Mouse (Mus musculus) ZHBTc4 (cell line): Measurements from ENCODE around the gene Gnptg.
A peak's percentile ranks its signal among the peaks of the same experiment; 100 is the strongest.

Source experiments
- DNase-seq: peaks from one replicate; pipeline ENCODE4 v3.0.0-alpha.2; 2011; ENCODE audit warnings: low read depth, low spot score

The Gnptg gene

DNA sequence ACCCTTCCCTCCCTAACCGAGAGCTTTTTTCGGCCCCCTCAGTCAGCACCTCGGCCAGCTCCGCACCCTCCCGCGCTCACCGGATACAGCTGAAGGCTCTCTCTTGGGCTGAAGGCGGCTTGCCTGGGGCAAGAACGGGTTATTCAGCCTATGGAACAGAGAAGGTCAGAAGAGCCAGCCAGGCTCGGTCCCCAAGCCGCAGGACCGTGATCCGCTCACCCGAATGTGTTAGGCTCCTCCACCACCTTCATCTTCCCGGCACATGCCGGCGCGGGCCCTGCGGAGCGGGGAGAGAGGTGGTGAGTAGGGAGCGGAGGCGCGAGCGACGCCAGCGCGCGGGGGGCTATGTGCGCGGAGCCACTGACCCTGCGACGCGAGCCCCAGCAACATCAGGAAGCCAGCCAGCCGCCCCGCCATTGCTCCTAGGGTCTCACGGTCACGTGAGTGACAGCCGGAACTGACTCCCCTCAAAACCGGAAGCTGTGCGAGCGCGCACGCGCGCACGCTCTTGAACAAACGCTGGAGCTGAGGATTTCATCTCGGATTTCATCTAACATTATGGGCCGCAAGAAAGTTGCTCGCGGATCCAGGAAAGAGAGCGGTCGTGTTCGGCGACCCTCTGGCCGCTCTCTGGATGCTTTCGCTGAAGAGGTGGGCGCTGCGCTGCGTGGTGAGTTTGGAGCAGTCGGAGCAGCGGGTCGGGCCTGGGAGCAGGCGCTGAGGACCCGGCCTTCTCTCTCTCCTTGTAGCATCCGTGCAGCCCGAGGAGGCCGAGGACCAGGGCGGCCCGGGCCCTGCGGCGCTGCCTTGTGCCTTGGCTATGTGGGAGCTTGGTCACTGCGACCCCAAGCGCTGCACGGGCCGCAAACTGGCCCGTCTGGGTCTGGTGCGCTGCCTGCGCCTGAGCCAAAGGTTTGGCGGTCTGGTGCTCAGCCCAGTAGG is at the start of gene Gnptg, which contains the start of gene Tsr3:
Gene Gnptg (minus strand): TSS at position 430 of the 942 bp plus-strand sequence.
Gene Tsr3 (plus strand): TSS at position 476 of the 942 bp plus-strand sequence.
- DNase-seq, result peak; percentile 96

DNA sequence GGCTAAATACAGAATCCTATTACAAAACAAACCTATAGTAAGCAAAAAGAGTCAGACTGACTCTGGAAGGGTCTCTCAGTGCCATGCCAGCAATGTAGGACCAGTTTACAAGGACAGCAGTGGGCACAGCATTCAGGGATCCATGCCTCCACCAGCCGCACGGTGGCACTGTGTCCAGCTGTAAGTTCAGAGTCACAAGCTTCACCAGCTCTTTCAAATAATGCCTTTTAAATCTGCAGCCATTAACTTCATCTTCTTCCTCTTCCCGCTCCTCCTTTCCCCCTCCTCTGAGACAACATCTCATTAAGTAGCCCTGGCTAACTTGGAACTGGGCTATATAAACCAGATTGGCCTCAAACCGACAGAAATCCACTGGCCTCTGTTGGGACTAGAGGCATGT is 48.9 kb upstream of the Gnptg start:
- DNase-seq, result peak; percentile 70

DNA sequence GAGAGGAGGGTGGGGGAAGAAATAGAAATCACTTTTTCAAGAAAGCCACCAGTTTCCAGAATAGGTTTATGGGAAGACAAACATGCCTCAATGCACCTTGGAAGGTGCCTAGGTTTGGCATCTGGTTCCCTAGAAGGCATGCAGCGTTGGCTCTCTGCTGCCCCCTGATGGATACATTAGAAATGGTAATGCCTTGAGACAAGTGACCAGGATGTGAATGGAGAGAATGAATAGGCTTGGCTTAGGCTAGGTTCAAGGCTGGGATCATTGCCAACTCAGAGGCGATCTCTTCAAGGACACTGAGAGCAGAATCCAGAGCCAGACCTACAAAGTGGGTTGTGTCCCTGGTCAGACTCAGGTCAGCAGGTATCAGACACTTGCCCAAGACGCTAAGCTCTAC is 45.1 kb upstream of the Gnptg start:
- DNase-seq, result peak; percentile 91

DNA sequence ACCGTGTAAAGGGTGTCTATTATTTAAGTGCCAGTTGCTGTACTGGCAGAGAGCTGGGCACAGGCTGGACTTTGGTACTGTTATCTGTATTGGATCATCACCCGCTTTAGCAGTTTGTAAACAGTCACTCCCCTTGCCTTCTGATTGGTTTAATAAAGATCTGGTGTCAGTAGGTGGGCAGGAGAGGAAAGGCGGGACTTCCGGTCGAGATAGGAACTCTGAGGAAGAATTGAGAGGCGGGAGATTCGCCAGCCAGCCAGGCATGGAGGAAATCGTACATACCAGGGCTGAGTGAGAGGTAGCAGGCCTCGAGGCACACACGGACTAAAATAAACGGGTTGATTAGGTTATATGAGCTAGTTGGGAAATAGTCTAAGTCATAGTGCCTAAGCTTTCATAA is 42.2 kb upstream of the Gnptg start:
- DNase-seq, result peak; percentile 93

DNA sequence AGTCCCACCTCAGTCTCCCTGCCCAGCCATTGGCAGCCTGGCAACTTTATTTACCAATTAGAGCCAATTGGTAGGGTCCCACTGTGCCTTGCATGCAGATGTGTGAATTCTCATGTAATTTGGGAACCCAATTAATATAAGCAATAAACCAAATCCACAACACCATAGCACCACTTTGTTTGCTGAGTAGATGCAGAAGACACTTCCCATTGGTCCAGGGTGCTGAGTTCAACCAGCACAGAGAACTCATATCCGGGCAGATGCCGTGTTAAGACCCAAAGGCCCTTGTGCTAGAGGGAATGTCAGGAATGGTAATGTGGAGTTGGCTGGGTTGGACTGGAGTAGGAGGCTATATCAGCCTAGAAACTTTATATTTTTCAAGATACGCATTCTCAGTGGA is 35.9 kb upstream of the Gnptg start:
- DNase-seq, result no peak

DNA sequence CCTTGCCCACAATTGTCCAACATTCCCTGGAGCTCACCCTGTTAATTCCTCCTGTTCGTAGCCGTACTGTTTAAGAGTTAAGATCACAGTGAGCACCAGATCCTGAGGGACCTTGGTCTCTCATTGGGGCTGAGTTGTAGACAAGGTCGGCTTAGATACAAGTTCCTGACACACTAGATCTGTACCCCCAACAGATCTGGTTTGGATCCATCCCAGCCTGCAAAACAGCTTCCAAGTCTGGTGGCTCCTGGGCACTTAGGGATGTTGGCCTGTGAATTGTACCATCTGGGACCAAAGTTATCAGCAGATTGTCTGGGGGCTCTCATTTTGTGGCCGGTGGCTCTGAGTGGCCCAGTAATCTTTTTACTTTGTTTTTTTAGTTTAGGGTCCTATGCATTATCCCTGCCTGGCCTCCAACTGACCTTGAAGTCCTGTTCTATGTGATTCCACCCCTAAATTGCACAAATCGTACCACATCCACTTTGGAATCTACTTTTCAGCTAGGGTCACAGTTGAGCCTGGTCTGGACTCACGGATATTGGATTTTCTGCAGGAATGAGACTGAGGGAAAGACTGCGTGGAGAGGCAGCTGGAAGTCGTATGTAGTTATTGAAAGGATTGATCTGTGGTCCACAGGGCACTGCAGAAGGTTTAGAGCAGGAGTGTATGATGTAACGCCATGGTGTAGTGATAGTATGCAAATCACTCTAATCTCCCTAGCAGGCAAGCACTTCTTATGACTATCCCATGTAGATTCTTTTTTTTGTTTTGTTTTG is 34.8 kb upstream of the Gnptg start, which contains the start of gene Ube2i:
Gene Ube2i (minus strand): TSS at position 52 of the 776 bp plus-strand sequence.
- no peak for DNase-seq

DNA sequence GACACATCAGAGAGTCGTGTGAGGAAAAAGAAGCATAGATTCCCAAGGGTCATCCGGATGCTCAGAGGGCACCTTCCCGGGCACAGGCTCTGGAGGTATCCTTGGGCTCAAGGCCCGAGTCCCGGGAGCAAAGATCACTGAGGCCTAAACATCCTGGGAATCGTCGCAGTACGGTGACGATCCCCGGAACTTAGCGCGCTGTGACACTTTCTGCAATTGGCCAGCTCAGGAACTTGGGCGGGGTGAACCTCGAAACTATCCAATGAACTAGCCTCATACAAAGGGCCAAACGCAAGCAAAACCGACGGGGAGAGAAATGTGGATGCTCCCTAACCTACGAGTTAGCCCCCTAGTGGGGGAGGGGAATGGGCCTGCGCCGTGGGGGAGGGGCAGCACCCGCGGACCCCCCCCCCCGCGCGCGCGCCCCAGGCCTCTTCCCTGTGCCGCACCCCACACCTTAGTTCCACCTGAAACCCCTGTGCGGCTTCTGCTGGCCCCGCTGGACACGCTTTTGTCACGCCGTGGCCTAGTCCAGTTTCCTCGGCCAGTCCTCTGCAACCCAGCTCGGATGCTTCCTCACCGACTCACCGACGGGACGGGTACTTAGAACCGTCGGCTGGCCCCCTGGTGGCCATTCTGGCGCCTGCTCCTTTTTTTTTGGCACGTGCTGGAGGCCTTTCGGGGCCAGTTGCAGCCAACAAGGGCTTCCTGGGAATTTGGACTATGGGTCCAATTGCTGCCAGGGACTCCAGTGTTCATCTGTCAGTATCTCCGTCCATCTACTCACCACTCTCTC is 34.0 kb upstream of the Gnptg start:
- DNase-seq, result peak; percentile 98

DNA sequence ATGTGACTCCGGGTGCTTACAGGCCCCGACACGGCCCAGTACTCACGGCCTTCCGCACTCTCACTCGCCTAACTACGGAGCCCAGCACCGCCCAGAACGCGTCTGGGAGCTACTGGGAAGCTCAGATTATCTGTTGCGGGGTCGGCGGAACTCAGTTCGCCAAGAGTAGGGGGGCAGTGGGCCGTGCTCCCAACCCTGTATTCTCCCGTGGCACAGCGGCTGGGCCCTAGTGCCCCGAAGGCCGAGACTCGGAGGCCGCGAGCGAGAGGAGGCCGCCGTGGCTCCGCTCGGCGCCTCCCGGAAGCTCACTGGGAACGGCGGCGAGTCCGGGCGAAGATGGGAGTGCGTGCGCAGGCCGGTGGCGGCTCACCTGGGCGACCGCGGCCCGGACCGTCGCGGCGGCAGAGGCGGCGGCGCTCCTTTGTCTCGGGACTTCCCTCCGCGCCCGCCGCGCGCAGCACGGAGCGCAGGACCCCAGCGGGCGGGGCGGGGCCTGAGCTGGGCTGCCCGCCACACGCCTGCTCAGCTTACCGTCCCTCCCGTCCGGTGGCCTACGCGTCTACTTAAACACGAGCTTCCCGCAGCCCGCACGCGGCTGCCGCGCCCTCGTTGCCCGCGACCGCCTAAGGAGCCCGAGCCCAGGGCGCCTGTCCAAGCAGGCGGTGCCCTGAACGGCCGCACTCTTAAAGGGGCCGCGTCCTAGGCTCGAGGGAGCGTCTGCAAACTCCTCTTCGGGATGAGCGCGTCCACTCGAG is 33.2 kb upstream of the Gnptg start:
- DNase-seq, result peak; percentile 94

DNA sequence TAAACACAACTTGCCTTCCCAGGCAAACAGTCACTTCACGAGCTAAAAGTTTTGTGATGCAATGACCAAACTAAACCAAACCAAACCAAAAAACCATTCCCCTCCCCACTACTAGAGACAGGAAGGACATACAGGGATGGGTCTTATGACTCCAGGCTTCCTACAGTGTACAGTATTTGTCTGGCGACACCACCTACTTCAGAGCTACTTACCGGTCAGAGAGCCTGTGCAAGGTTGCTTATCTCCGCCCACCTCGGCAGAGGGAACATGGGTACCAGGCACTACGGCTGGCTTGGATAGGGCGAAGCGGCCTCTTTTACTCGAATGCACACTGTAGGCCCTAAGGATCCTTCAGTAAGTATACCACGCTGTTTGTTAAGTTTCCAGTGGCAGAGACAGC is 32.4 kb upstream of the Gnptg start:
- peak; percentile 70 for DNase-seq

DNA sequence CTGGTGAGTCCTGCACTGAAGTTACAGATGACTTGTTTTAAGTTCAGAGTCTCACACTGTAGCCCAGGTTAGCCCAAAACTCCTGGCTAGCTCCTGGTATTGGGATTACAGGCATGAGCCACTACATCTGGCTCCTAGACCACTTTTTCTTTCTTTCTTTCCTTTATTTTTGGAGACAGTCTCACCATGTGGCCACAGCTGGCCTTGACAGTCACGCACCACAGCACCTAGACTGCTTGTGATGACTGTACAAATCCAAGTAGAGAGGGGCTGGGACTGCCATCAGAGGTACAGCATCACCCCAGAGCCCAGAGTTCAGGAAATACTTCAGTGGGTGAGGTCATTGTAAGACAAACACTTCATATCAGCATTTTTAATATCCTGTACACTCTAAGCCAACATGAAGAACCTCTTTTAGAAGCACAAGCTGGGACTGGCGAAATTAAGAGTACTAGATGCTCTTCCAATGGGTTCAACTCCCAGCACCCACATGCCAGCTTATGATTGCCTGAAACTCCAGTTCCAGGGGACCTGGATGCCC is 30.9 kb upstream of the Gnptg start:
- DNase-seq, result no peak

DNA sequence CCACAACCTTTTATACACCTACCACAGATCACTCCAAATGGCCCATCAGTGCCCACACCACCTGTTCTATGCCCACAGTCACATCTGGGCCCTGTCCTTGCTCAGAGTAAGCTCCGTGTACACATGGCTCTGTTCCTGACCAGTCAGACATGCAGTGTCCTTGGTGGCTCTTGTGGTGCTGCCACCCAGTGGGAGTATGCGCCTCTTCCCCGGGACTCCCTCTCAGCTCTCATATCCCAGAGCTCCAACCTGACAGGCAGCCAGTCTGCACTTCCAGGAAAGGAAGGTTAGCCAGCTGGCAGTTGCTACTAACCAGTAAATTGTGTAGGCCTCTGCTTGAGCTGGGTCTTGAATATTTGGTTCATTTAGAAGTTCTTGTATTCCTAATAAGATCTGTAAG is 24.5 kb upstream of the Gnptg start:
- peak; percentile 54 for DNase-seq

DNA sequence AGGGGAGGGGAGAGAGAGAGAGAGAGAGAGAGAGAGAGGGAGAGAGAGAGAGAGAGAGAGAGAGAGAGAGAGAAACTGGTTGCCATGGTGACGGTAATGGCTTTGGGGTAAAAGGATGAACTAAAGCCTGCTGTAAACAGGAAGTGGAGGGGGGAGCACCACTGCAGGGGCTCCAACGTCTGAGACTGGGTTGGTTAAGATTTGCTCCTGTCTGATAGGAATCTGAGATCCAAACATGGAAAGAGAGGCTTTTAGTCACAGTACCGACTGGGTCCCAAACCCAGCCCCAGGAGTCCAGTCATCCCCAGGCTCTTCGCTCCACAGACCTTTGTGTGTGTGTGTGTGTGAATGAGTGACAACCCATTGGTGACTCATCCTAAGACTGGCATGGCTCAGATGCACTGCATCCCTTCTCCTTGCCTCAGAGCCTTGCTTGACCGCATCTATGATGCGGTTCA is 17.9 kb upstream of the Gnptg start:
- DNase-seq, result no peak

DNA sequence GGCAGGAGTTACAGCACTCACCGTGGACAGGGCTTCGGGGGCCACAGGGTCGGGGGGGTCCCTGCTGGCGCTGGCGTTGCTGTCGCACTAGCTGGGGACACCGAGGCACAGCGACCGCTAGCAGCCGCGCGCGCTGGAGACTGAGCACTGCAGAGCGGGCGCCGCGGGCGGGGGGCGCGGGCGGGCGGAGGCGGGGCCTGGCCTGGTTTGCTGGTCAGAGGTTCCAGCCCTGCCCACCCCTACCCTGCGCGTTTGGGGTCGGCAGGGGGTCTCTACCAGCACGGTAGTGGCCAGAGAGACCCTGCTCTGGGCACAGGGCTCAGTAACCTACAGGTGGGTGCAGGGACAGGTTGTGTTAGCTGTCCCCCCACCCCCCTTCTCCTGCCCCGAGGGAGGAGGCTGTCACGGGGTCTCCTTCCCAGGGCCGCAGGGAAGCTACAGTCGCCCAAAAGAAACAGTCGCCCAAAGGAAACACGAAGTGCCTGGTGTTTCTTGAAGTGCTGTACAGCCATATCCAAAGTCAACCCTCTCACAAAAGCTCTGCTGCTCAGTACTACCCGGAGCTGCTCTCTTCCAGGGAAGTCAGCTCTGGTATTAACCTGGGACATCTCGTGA is 16.3 kb upstream of the Gnptg start, which contains the start of gene Baiap3:
Gene Baiap3 (minus strand): TSS at position 225 of the 615 bp plus-strand sequence.
- DNase-seq, result peak; percentile 46

DNA sequence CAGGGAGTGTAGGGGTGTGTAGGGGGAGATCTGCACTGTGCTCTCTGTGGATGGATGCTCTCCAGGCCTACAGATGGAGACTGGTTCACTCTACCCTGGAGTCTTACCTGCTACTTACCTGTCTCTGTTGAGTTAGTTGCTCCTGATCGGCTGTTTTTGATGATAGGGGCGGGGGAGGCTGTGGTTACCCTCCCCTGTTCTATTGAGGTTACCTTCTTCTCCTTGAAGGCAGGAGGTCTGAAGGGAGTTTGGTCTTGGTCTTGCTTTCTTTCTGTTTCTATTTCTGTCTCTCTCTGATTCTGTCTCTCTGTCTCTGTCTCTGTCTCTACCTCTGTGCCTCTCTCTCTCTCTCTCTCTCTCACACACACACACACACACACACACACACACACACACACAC is 15.2 kb upstream of the Gnptg start:
- DNase-seq, result no peak

DNA sequence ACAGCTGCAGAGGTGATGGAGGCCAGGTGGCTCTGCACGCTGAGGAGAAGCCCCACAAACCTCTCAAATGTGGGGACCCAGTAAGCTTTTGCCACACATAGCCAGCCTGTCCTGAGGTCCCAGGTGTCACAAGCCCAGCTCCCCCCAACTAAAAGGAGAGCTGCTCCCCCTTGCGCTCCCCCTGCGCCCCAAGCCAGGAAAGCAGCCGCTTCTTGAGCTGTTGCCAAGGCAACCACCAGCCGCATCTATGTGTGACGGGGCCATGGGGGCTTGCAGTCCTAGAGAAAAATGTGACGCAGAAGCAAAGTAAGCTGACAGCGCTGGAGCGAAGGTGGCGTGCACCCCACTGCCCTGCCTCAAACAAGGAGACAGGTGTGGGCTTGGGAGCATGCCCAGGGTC is 13.8 kb upstream of the Gnptg start:
- DNase-seq, result no peak

DNA sequence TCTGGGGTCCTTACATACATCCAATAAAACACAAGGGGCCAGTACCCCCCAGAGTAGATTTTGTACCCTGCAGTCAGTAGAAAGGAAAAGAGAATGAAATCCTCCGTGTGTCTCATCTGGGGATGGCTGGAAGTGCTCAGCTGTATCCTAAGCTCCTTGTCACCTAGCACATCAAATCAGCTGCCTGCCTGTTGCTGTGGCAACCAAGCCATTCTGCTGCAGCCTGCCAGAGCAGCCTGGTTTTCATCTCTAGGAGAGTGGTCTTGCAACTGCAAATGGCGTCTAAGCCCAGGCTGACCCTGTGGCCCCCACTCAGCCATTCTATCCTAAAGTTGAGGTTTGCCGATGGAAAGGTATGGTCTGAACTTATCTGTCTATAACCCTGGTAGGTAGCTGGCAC is 12.7 kb upstream of the Gnptg start:
- DNase-seq, result no peak

DNA sequence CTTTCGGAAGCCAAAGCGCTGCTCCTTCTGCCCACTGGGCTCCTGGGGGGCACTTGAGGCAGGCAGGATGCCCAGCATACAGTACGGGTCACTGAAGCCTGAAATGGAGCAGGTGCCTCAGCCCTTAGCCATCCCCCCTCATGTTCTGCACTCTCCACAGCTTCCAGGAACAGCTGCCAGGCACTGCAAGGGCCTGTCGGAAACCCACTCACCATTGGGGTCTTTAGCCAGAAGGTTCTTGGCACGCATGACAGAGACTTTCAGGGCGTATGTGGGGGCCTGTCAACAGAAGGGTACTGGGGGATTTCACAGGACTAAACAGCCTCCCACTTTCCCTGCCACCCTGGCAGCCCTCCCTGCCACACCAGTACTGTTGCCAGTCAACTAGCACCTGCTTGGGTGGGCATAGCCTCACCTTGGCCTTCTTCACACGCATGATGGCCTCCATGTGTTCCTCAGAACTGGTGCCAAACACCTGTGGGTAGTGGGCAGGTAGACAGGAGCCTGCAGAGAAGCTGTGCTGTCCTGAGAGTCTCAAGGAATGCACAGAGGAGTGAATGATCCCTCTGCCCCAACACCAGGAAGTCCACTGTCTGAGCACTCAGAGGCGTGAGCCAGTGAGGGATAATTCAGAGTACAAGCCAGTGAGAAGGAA is 10.4 kb upstream of the Gnptg start:
- no peak for DNase-seq

DNA sequence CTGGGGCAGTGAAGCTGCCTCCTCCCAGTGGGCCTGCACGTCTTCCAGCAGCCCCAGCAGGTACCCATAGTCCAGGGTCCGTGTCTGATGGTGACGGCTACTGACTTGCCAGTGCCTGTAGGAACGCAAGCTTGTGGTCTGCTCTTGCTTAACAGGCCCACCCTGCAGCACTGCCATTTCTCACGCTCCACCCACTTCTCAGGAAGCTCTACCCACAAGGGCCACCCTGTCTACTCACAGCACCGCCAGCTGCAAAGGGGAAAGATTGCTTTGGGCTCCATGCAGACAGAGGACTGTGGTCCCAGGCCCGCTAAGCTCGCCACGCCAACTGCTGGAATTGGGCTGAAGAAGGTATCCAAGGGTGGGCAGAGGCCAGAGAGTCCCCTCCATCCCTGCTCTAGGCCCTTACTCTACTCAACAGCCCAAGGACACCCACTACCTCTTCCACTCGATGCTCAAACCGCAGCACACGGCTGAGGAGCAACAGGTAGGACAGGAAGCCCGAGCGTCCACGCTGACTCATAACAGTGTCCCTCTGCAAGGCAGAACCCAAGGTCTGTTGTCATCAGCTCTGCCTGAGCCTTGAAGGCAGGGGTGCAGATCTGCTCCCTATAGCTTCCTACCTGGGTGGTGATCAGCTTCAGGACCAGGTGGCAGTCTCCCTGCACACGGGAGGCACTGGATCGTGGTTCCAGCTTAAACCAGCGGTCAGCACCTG is 8.3 kb upstream of the Gnptg start:
- DNase-seq, result no peak

DNA sequence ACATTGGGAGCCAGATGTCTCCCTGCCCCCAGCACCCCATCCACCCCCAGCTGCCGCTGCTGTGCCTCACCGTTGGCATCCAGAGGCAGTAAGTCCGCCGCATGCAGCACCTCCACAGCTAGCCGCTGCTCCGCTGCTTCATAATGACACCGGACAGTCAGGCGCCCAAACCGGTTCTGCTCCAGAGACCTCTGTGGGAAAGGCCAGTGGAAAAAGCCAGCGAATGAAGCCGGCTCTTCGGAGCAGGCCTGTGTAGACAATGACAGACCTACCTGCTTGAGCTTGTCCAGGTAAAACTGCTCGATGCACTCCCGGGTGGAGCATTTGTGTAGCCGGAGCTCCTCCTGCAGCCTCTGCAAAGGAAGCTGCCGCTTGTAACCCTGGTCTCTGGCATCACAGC is 4.3 kb upstream of the Gnptg start:
- DNase-seq, result no peak
